Mouse (Mus musculus): ENCODE data around the gene Gm12166.

The Gm12166 gene

DNA sequence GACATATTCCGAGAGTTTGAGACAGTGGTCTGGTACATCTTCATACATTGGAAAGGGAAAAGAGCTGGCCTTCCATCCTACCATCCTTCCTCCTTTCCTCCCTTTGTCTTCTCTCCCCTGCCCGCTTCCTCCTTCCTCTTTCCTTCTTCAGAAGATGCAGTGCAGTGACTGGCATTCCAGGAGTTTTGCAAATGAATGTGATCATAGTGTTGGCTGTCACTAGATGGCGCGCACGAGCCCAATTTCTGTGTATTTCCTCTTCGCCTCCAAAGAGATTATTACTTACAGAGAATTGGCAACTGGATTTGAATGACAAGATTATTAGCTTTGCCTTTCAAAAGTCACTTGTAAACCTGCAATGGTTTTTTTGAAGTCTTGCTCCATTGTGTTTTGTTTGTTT is 36.1 kb downstream of the Gm12166 start:
- peak; percentile 43 for DNase-seq (ENCODE audit: low read depth, low spot score)
